Mouse (Mus musculus): ENCODE measurements around the gene Lce1h.

GRCm38 (mm10) chr3:92722631-92723030 lies 42.2 kb downstream of the Lce1h start:
- TF ChIP-seq GATA1 (IDR thresholded peaks at IDR 0.05; ENCODE audit: low read length) (no peak), TAL1 (IDR thresholded peaks at IDR 0.05; ENCODE audit: low read length) (no peak)
